Mouse (Mus musculus) gonadal fat pad, adult 2 months (tissue): ENCODE measurements around the gene Ica1l. TPM values are rescaled to one million over a fixed set of nuclear protein-coding genes. Genes with fewer than 3 reads are reported as not detected.

Experiments used
- DNase-seq: peaks from one replicate; pipeline ENCODE4 v3.0.0-alpha.2; 2012; ENCODE audit warnings: low read depth
- polyA plus RNA-seq: library from polyadenylated mRNA; depleted of rRNA; stranded (reverse); fragments of >200 nt; gene quantifications from 2 replicates; pipeline ENCODE4 v1.2.3, GENCODE M21; 2012; rRNA removed

Gene Ica1l
- polyA plus RNA-seq, 1 experiment, result 0.27 TPM

- DNase-seq, result no peak
Observed at GRCm38 (mm10) chr1:59966171-59966785, 76.7 kb downstream of the Ica1l start.

- no peak for DNase-seq
Observed at GRCm38 (mm10) chr1:59959941-59960340, 83.0 kb downstream of the Ica1l start.

GRCm38 (mm10) chr1:59957206-59957605 is 85.8 kb downstream of the Ica1l start:
- no peak for DNase-seq

GRCm38 (mm10) chr1:59947509-59947908 is 95.5 kb downstream of the Ica1l start:
- no peak for DNase-seq

GRCm38 (mm10) chr1:59945969-59946368 is 97.0 kb downstream of the Ica1l start:
- no peak for DNase-seq

GRCm38 (mm10) chr1:59943825-59944224 is 99.2 kb downstream of the Ica1l start:
- no peak for DNase-seq

- no peak for DNase-seq
Observed at GRCm38 (mm10) chr1:59942057-59942790, 100.8 kb downstream of the Ica1l start.

- DNase-seq, result no peak
Observed at GRCm38 (mm10) chr1:59941063-59941462, 101.9 kb downstream of the Ica1l start.

GRCm38 (mm10) chr1:59932991-59933390 is 110.0 kb downstream of the Ica1l start:
- no peak for DNase-seq

Other genes starting within 250 kb of the Ica1l start
- gene Fam117b, start 130.2 kb downstream of the Ica1l start, polyA plus RNA-seq, result 9.6 and 13.3 TPM in 2 replicates
- 4.4 and 5.6 TPM in 2 replicates for gene Carf, start 55.1 kb upstream of the Ica1l start, polyA plus RNA-seq
- 5.6 and 8.9 TPM in 2 replicates for gene Wdr12, start 55.5 kb upstream of the Ica1l start, polyA plus RNA-seq
- gene Nbeal1, start 137.4 kb upstream of the Ica1l start, polyA plus RNA-seq, result 4.6 and 5.1 TPM in 2 replicates